Mouse (Mus musculus) left cerebral cortex, adult 2 months (tissue): ENCODE measurements at regions not wholly inside any gene's neighbourhood (a gene's known extent, or its start where the extent isn't known, plus 50 kb on each side); places are given as distances from the start of the nearest gene placed in this dataset.
A peak's percentile ranks its signal among the peaks of the same experiment; 100 is the strongest.

Experiments
- DNase-seq, 2 experiments: peaks; one replicate each; pipeline ENCODE4 v3.0.0; 2021 to 2022; ENCODE audit warnings: low spot score in 2 of 2, mixed read lengths in 1 of 2; ENCODE audit errors: extremely low spot score in 1 of 2
- H3K27ac ChIP-seq: fragments of 200-600 bp; 2 replicates; pipeline ENCODE4 v1.8.1; 2022
- H3K4me3 ChIP-seq: fragments of 200-600 bp; 2 replicates; pipeline ENCODE4 v1.8.1; 2022
- CTCF ChIP-seq: fragments of 200-600 bp; IDR thresholded peaks from 2 replicates; pipeline ENCODE4 v1.8.1; 2022; ENCODE audit warnings: antibody characterized with exemption, mild to moderate bottlenecking, moderate library complexity
- intact Hi-C: fragments of 180-260 bp; cut with DNase I; formaldehyde crosslinking; loops from one replicate; pipeline ENCODE4 v1.15.1; 2025

- H3K4me3 ChIP-seq: no peak overlapping the region
- intact Hi-C loops: no loop called here
- no peak for TF ChIP-seq CTCF
- no peak for DNase-seq
- no peak overlapping the region for H3K27ac ChIP-seq
These were observed 147.8 kb downstream of the Gabrg2 start for GRCm38 (mm10) chr11:41852813-41853212.

GRCm38 (mm10) chr11:41825978-41826679 lies 174.5 kb downstream of the Gabrg2 start:
- intact Hi-C loops: no loop called here
- Histone ChIP-seq H3K27ac (no peak overlapping the region), H3K4me3 (no peak overlapping the region)
- TF ChIP-seq CTCF: no peak
- DNase-seq: no peak

DNA sequence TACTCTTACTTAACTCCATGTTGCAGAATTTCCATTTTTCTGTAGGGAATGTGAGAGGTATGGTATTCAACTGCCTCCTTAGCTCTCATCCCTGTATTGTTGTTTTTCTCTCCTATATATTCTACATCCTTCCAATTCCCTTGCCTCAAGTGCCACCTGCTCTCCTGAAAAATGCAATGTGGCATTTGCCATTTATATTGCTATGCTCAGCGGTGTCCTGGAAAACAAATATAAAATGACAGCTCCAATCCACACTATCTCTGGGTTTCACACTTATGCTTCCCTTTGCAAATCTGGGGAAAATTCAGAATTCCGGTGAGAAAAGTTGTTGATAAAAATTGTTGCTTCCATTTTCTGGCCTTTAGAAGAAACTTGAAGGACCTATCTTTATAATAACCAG lies 182.6 kb downstream of the Gabrg2 start:
- H3K4me3 ChIP-seq: no peak overlapping the region
- H3K27ac ChIP-seq: peak overlapping the region; percentile 28; the same call in 1 of the 2 replicates
- no peak for DNase-seq
- TF ChIP-seq CTCF: no peak
- intact Hi-C loops: loop anchor here (5.0 to 10.0 kb wide), 4 partner anchors 166 to 1033 kb away; no protein-coding TSS in a partner anchor

GRCm38 (mm10) chr11:41812996-41813395 lies 187.7 kb downstream of the Gabrg2 start:
- Histone ChIP-seq H3K4me3 (no peak overlapping the region), H3K27ac (peak overlapping the region; percentile 65)
- intact Hi-C loops: loop anchor here (10.0 kb wide), 1 partner anchor 1028 kb away; no protein-coding TSS in a partner anchor
- no peak for DNase-seq
- TF ChIP-seq CTCF: no peak

GRCm38 (mm10) chr11:41808897-41809296 lies 191.8 kb downstream of the Gabrg2 start:
- no peak for DNase-seq
- TF ChIP-seq CTCF: no peak
- no peak overlapping the region for H3K27ac ChIP-seq
- intact Hi-C loops: no loop called here
- H3K4me3 ChIP-seq: no peak overlapping the region

DNA sequence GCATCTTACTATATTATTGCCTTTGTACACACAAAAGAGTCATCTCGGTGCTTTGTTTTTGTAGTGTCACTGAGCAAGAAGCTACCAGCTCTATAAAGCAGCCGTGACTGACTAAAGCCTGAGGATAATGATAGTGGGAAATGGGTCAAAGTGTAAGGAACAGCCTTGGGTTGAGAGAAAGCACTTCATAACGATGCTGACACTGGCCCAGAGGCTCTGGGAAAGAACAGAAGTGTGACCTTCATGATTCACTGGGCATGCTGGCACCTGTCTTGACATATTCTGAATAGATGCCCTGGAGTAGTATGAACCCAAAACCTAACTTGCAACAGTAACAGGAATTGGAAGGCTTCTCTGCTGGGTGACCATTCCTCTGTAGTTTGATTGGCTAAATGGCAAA lies 208.5 kb downstream of the Gabrg2 start:
- H3K27ac ChIP-seq: no peak overlapping the region
- DNase-seq: no peak
- TF ChIP-seq CTCF: no peak
- intact Hi-C loops: no loop called here
- no peak overlapping the region for H3K4me3 ChIP-seq
